Mouse (Mus musculus) brain, embryonic 14.5 days (tissue): ENCODE measurements around the gene Esp15. TPM values are rescaled to one million over a fixed set of nuclear protein-coding genes. Genes with fewer than 3 reads are reported as not detected.
"Not testable (repeated sequence)": the region's sequence is repeated elsewhere in the genome, so short reads cannot be mapped to it uniquely, and the experiment has no call there.

Experiments used
- DNase-seq: peaks from one replicate; pipeline ENCODE4 v3.0.0-alpha.2; 2011; ENCODE audit warnings: low read depth
- CTCF ChIP-seq: fragments of 200-500 bp; IDR thresholded peaks from 2 replicates; pipeline ENCODE4 v1.5.1; 2012; ENCODE audit warnings: inconsistent platforms, mild to moderate bottlenecking, moderate library complexity, borderline replicate concordance; ENCODE audit not compliant: insufficient read depth, insufficient read length; ENCODE audit errors: extremely low read depth
- POLR2A ChIP-seq: fragments of 200-500 bp; IDR thresholded peaks from 2 replicates; pipeline ENCODE4 v1.6.1; 2012; ENCODE audit warnings: mild to moderate bottlenecking, inconsistent platforms, borderline replicate concordance; ENCODE audit not compliant: poor library complexity, insufficient read depth, insufficient read length, severe bottlenecking; ENCODE audit errors: extremely low read depth
- polyA plus RNA-seq: library from polyadenylated mRNA; depleted of rRNA; stranded (reverse); fragments of >200 nt; gene quantifications from 2 replicates; pipeline ENCODE4 v1.2.3, GENCODE M21; 2012; rRNA removed

Esp15 gene
- polyA plus RNA-seq = not detected in 2 replicates

DNA sequence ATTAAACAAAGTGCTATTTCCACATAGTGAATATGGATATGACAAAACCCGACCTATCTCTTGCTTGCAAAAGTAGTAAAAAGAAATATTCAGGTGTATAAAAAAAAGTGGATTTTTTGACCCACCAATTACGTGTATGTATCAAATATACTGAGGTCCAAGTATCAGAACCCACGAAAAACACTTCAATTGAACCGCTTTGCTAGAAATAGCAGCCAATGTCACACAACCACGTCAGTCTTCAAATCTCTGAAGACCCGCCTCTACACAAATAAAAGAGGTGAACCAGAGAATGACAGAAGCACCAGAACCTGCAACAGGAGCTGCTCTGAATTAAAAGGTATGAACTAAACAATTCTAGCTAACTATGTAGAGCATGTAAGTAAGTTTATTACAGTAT lies at the start of gene Esp15:
Gene Esp15, plus strand, starts transcription at position 301 of the 400 bp plus-strand sequence.
- not testable (repeated sequence) for DNase-seq

DNA sequence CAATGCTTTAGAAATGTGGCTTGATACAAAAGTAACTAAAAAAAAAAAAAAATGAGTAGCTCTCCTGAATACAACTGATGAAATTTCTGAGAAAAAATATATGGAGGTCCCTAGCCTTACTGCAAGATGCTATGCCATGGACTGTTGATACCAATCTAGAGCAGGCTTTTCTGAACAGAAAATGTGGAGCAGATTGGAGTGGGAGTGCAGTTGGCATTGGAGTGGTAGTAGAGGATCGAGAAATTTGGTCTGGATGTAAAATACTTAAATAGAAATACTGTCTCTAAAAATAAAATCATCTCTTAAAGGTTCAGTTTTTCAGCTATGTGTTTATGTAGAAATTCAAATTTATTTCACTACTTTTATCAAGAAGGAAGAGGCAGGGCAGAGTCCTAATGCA lies 49.2 kb upstream of the Esp15 start:
- TF ChIP-seq CTCF (no peak), POLR2A (no peak)
- no peak for DNase-seq

Other genes with a start within 250 kb of the Esp15 start
- not detected in 2 replicates for gene Esp18, start 234.6 kb upstream of the Esp15 start, polyA plus RNA-seq
- not detected in 2 replicates for gene Esp16, start 104.8 kb upstream of the Esp15 start, polyA plus RNA-seq